Mouse (Mus musculus) testis, adult 2 months (tissue): ENCODE results near the gene Ifi27.

Experiments
- CTCF ChIP-seq: fragments of 200-500 bp; IDR thresholded peaks from 2 replicates; pipeline ENCODE4 v1.5.1; 2012; ENCODE audit warnings: low read depth, mild to moderate bottlenecking, inconsistent platforms, low read length, moderate library complexity; ENCODE audit not compliant: control insufficient read depth, insufficient read depth, insufficient replicate concordance
- POLR2A ChIP-seq: fragments of 200-500 bp; IDR thresholded peaks from 2 replicates; pipeline ENCODE4 v1.6.1; 2012; ENCODE audit warnings: low read depth, mild to moderate bottlenecking, inconsistent platforms, low read length, moderate library complexity; ENCODE audit not compliant: control insufficient read depth

DNA sequence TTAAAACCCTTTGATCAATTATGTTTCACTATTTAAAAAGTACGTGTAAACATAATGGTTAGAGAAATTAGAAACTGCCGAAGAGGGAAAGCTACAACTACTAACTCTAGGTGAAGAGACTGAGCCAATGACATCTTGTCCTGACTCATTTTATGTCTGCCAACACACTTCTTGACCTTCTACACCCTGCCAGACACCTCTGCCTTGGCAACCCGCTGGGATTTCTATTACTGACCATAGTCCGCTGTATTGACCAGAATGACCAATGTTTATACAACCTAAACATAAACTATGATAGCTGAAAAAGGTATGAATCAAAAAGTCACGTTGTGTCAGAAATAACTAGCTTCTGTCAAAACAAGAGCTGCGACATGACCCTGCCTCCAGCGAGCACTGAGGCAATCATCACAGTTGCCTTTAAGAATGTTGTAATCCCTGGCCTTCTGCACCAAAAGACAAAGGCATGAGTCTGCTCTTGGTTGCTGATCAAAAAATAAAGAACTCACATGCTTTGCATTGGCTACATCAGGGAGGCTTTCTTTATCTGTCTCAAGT is 43.5 kb downstream of the Ifi27 start:
- no peak for TF ChIP-seq CTCF
- no peak for TF ChIP-seq POLR2A
